Mouse (Mus musculus) embryonic fibroblast, embryonic 13.5 days (primary cell): ENCODE measurements around the gene Ppp2r5b.

Experiments used
- CTCF ChIP-seq: IDR thresholded peaks from 2 replicates; pipeline ENCODE4 v1.5.1; 2011; ENCODE audit warnings: mild to moderate bottlenecking, control low read depth, low read length, moderate library complexity, borderline replicate concordance; ENCODE audit not compliant: insufficient read depth
- POLR2A ChIP-seq: IDR thresholded peaks from 2 replicates; pipeline ENCODE4 v1.6.1; 2011; ENCODE audit warnings: low read depth, mild to moderate bottlenecking, control low read depth, low read length, moderate library complexity

GRCm38 (mm10) chr19:6227864-6228263, 7.8 kb downstream of the Ppp2r5b start:
- no peak for TF ChIP-seq CTCF
- no peak for TF ChIP-seq POLR2A
